In genomic region chr2:103415774-103416173, GRCm38 (mm10) we compare ENCODE assay signal across 24 mouse cellular contexts. TPM values are rescaled to one million over a fixed set of nuclear protein-coding genes. Genes with fewer than 3 reads are reported as not detected.
"Had no signal": no experiment of that assay in that cellular context is flagged by ENCODE, and none has a peak within 500 bp of the region (broad histone marks: within the 10 kb centered on the region; RNA-seq: fewer than 3 reads in every experiment).

No protein-coding gene starts in this region.

- H3K27me3 ChIP-seq: liver, embryonic 13.5 days; liver, embryonic 15.5 days; midbrain, embryonic 13.5 days; midbrain, embryonic 15.5 days; neural tube, embryonic 12.5 days; stomach, embryonic 15.5 days had no signal

- H3K27ac ChIP-seq: liver, embryonic 13.5 days; liver, embryonic 15.5 days; macrophage; midbrain, embryonic 13.5 days; midbrain, embryonic 15.5 days; neural tube, embryonic 12.5 days; stomach, embryonic 15.5 days; stomach, postnatal 0 days had no signal

- ATAC-seq: liver, postnatal 0 days; midbrain, embryonic 13.5 days; midbrain, embryonic 15.5 days had no signal

- H3K9me3 ChIP-seq: liver, embryonic 13.5 days; liver, embryonic 15.5 days; megakaryocyte, embryonic 14.5 days; midbrain, embryonic 13.5 days; midbrain, embryonic 15.5 days; neural tube, embryonic 12.5 days; stomach, embryonic 15.5 days had no signal

- H3K4me2 ChIP-seq: liver, embryonic 11.5 days; liver, embryonic 13.5 days; liver, embryonic 15.5 days; lung, embryonic 14.5 days; midbrain, embryonic 11.5 days; midbrain, embryonic 13.5 days; midbrain, embryonic 15.5 days; neural tube, embryonic 12.5 days; stomach, embryonic 15.5 days had no signal

- H3K4me1 ChIP-seq: liver, embryonic 13.5 days; liver, embryonic 15.5 days; megakaryocyte, embryonic 14.5 days; neural tube, embryonic 12.5 days; stomach, embryonic 15.5 days had no signal

- DNase-seq: liver, embryonic 13.5 days; liver, postnatal 0 days; lung, embryonic 14.5 days; right cerebral cortex, postnatal 14 days; thymus, adult 2 months; thymus, postnatal 25 days; thymus, postnatal 4 days had no signal

- H3K4me3 ChIP-seq: liver, embryonic 13.5 days; liver, embryonic 15.5 days; megakaryocyte, embryonic 14.5 days; midbrain, embryonic 13.5 days; midbrain, embryonic 15.5 days; neural tube, embryonic 12.5 days; stomach, embryonic 15.5 days had no signal

- H3K36me3 ChIP-seq: liver, embryonic 13.5 days; liver, embryonic 15.5 days; midbrain, embryonic 13.5 days; midbrain, embryonic 15.5 days; neural tube, embryonic 12.5 days; stomach, embryonic 15.5 days had no signal

- H3K9ac ChIP-seq: liver, embryonic 13.5 days; liver, embryonic 15.5 days; liver, postnatal 0 days; lung, embryonic 14.5 days; midbrain, embryonic 13.5 days; midbrain, embryonic 15.5 days; neural tube, embryonic 12.5 days; stomach, embryonic 15.5 days had no signal

RNA-seq across cellular contexts. Expression of gene Elf5, which starts 4.3 kb away (rescaled TPM):
- total RNA-seq: megakaryocyte progenitor cell, adult 5-6 weeks; monocyte, adult 5-6 weeks; neutrophil, adult 5-6 weeks had no signal
- polyA plus RNA-seq: liver, embryonic 11.5 days; liver, postnatal 0 days; macrophage; midbrain, embryonic 11.5 days; midbrain, embryonic 13.5 days; midbrain, embryonic 15.5 days; midbrain, postnatal 0 days; neural tube, embryonic 12.5 days; neural tube, embryonic 14.5 days; spleen, adult 2 months; testis, adult 2 months had no signal
